Mouse (Mus musculus): ENCODE measurements around the gene Sdcbp2.

Sdcbp2 gene

DNA sequence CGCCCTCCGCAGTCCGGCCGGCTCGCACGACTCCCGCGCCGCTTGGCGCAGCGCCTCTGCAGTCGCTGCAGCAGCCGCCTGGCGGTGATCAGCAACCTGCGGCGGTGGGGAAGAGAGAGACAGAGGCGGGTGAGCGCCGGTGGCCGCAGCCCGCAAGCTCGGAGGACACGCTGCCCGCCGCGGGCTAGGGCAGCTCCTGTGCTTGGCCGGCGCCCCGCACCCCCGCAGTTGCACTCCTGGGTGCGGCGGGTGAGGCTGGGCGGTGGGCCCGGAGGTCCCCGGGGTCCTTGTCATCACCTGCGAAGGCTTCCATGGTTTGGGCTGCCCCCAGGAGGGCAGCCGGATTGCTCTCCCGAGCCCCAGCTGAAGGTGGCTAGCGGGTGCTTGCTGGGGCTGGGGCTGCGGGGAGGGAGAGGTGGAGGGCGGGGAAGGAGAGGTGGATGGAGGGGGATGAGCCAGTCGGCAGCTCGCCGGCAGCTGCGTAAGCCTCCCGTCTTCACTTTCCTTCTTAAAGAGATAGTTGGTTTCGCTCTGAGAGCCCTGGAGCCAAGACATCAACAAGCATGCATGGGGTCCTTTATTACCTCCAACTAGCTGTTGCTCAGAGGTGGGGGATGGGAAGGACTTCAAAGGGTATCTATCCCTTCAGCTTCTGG lies 59.9 kb downstream of the Sdcbp2 start, which contains the start of gene Snph:
Gene Snph (minus strand): TSS at position 435 of the 656 bp plus-strand sequence.
- DNase-seq, result peak; percentile 86

DNA sequence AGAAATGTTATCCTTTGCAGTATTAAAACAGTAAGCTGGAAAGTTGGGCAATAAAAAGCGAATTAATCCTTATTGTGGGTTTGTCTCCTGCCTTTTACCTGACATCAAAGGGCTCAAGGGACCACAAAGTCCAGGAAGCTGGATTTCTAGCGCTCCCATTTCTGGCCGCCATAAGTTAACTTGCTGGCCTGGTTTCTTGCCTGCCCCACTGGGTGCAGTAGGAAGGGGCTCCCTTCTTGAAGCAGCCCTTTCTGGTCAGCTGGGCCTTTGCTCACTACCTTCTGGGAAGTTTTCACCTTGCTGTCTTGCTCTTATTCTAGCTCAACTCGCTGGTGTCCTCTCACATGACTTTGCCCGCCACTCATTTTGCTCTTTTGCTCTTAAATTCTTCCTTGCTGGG lies 60.6 kb downstream of the Sdcbp2 start:
- DNase-seq, result no peak

DNA sequence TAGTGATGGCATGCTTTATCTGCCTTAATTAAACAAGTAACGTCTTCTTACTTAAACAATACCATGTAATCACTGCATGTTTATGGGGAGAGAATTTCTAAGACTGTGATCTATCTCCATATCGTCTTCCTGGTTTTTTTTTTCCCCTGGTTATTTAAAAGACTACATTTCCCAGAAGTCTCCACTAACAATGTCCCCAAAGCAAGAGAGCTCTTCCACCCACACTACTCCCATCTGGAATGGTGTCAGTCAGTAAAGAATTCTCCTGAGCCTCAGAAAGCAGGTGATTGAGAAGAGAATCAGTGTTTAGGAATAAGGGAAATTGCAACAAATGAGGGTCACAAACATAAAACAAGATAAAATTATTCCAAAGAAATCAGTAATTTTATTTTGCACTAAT lies 62.5 kb downstream of the Sdcbp2 start:
- DNase-seq, result no peak

DNA sequence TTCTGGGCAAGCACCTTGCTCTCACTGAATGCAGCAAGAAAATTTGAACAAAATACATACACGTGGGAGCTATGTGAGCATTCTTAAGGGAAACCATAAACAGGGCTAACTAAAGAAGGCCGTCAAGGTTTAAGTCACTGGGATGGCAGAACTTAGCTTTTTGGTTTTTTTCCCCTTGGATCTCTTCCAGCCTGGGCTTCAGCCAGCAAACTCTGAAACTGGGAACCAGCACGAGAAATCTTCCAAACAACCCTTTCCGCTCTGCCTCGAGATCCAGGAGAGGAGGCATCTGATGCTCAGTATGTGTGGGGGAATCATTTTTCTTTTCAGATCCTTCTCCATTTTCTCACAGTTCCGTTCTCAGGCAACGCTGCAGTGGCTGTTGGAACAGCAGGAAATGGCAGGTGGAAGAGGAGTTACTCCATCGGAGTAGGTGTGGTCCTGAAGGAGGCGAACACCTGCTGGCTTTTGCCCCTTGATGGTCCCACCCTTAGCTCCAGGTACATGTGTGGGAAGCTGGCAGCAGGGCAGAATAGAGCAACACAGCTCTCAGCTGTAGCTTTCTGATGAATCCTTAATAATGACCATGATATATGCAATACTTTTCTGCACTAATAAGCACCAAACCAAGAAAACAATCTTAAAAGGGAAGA lies 63.1 kb downstream of the Sdcbp2 start:
- no peak for DNase-seq

DNA sequence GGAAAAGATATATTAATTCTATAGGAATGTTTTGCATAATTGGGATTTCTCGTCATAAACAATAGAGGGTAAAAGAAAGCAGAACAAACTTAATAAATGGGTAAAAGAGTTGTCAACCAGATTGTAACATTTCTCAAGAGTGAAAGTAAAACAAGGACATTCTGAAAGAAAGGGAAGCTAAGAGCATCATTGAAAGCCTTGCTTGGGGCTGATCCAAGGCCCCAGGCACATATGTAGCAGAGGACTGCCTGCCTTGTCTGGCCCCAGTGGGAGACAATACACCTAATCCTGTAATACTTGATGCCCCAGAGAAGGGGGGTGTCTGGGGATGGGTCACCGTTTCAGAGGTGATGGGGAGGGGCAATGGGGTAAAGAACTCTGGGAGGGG lies 63.6 kb downstream of the Sdcbp2 start:
- no peak for DNase-seq

Data from cerebellum, adult 9-11 months (tissue).